Mouse (Mus musculus) ovary, postnatal 14 days (tissue): ENCODE data around the gene Inpp5a.

Source experiments
- DNase-seq: peaks from one replicate; pipeline ENCODE4 v3.0.0; 2022; ENCODE audit warnings: low spot score

The Inpp5a gene

GRCm38 (mm10) chr7:139538541-139538940, 149.6 kb downstream of the Inpp5a start:
- DNase-seq: no peak

GRCm38 (mm10) chr7:139540601-139541000, 151.7 kb downstream of the Inpp5a start:
- no peak for DNase-seq

GRCm38 (mm10) chr7:139541422-139541821, 152.5 kb downstream of the Inpp5a start:
- DNase-seq: no peak

GRCm38 (mm10) chr7:139544706-139545625, 156.1 kb downstream of the Inpp5a start:
- DNase-seq: no peak

GRCm38 (mm10) chr7:139547325-139547724, 158.4 kb downstream of the Inpp5a start:
- DNase-seq: no peak

- DNase-seq: no peak
Observed at GRCm38 (mm10) chr7:139550086-139550783, 161.3 kb downstream of the Inpp5a start.

- DNase-seq: no peak
Observed at GRCm38 (mm10) chr7:139551519-139551918, 162.6 kb downstream of the Inpp5a start.

- no peak for DNase-seq
Observed at GRCm38 (mm10) chr7:139556331-139556730, 167.4 kb downstream of the Inpp5a start.

GRCm38 (mm10) chr7:139556746-139557526, 168.0 kb downstream of the Inpp5a start:
- no peak for DNase-seq

- DNase-seq: no peak
Observed at GRCm38 (mm10) chr7:139559659-139560058, 170.8 kb downstream of the Inpp5a start.

GRCm38 (mm10) chr7:139563425-139563824, 174.5 kb downstream of the Inpp5a start:
- no peak for DNase-seq

GRCm38 (mm10) chr7:139564161-139564560, 175.3 kb downstream of the Inpp5a start:
- no peak for DNase-seq

GRCm38 (mm10) chr7:139565998-139566397, 177.1 kb downstream of the Inpp5a start:
- DNase-seq: no peak

- no peak for DNase-seq
Observed at GRCm38 (mm10) chr7:139566533-139566932, 177.6 kb downstream of the Inpp5a start.

GRCm38 (mm10) chr7:139570788-139571187, 181.9 kb downstream of the Inpp5a start:
- no peak for DNase-seq

- DNase-seq: no peak
Observed at GRCm38 (mm10) chr7:139572665-139573064, 183.8 kb downstream of the Inpp5a start.

- DNase-seq: no peak
Observed at GRCm38 (mm10) chr7:139576064-139576686, 187.3 kb downstream of the Inpp5a start.

- DNase-seq: no peak
Observed at GRCm38 (mm10) chr7:139579261-139579905, 190.5 kb downstream of the Inpp5a start.

GRCm38 (mm10) chr7:139580851-139581775, 192.2 kb downstream of the Inpp5a start:
- no peak for DNase-seq
